Mouse (Mus musculus) ES-Bruce4 (cell line): ENCODE measurements around the gene Atp23. TPM values are rescaled to one million over a fixed set of nuclear protein-coding genes. Genes with fewer than 3 reads are reported as not detected.

ENCODE experiments used
- H3K27ac ChIP-seq: 2 replicates; pipeline ENCODE4 v1.5.1; 2012; ENCODE audit warnings: low read length, inconsistent platforms; ENCODE audit not compliant: insufficient read depth
- H3K27me3 ChIP-seq: 2 replicates; pipeline ENCODE4 v1.6.1; 2012; ENCODE audit warnings: mild to moderate bottlenecking, low read length, inconsistent platforms; ENCODE audit not compliant: control insufficient read depth, poor library complexity, insufficient read depth, severe bottlenecking
- H3K36me3 ChIP-seq: 2 replicates; pipeline ENCODE4 v1.6.1; 2012; ENCODE audit warnings: inconsistent platforms, mild to moderate bottlenecking, low read length, moderate library complexity; ENCODE audit not compliant: control insufficient read depth, poor library complexity, insufficient read depth, severe bottlenecking
- H3K4me1 ChIP-seq: one replicate; pipeline ENCODE4 v1.8.1; 2011; ENCODE audit warnings: low read length; ENCODE audit not compliant: control insufficient read depth, insufficient read depth
- H3K4me3 ChIP-seq: 2 replicates; pipeline ENCODE4 v1.5.1; 2011; ENCODE audit warnings: low read depth, mild to moderate bottlenecking, low read length
- H3K9ac ChIP-seq: 2 replicates; pipeline ENCODE4 v1.6.1; 2012; ENCODE audit warnings: low read depth, mild to moderate bottlenecking, inconsistent platforms; ENCODE audit not compliant: poor library complexity, severe bottlenecking
- H3K9me3 ChIP-seq: replicated peaks from 2 replicates; pipeline ENCODE4 v1.6.1; 2012; ENCODE audit warnings: mild to moderate bottlenecking, low read length, inconsistent platforms; ENCODE audit not compliant: control insufficient read depth, poor library complexity, insufficient read depth, severe bottlenecking
- CTCF ChIP-seq: IDR thresholded peaks from one replicate; pipeline ENCODE4 v1.8.1; 2011; ENCODE audit warnings: low read depth, low read length
- EP300 ChIP-seq: IDR thresholded peaks from 2 replicates; pipeline ENCODE4 v1.6.1; 2011; ENCODE audit warnings: low read depth, low read length; ENCODE audit not compliant: insufficient read depth
- POLR2A ChIP-seq: IDR thresholded peaks from one replicate; pipeline ENCODE4 v1.8.1; 2011; ENCODE audit warnings: low read length; ENCODE audit not compliant: insufficient read depth
- polyA plus RNA-seq: library from polyadenylated mRNA; stranded (reverse); fragments of >200 nt; gene quantifications from 2 replicates; pipeline ENCODE4 v1.2.4, GENCODE M21; 2011; ENCODE audit warnings: low read depth; ENCODE audit not compliant: missing spikeins, insufficient read depth, insufficient read length

Atp23 gene
- polyA plus RNA-seq, 1 experiment, result 10.2 TPM

DNA sequence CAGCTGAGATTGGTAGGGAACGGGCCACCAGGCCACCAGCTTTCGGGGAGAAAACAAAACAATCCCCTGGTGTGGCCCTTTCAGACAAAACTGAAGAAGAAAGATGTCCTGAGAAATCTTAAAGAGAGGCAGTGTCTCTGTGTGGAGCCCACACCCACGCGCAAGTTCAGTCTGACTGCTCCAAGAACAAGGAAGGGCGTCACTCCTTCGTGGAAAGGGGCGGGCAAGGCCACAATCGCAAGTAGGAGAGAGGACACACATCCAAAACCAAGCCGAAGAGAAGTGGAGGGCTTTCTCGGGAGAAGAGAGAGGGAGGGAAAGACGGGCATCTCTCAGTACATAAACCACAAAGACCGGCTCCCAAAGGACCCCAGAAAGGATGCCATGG is 27.7 kb upstream of the Atp23 start:
- H3K27ac ChIP-seq, result no peak overlapping the region
- H3K4me3 ChIP-seq, result peak overlapping the region; percentile 73; the same call in 1 of the 2 replicates
- peak overlapping the region; percentile 70 for H3K9ac ChIP-seq
- peaks cover 7% of the 10 kb centered on the region for H3K4me1 ChIP-seq
- no peaks in the 10 kb centered on the region for H3K9me3 ChIP-seq
- H3K36me3 ChIP-seq, result no peaks in the 10 kb centered on the region
- no peak for TF ChIP-seq POLR2A
- TF ChIP-seq CTCF, result no peak
- no peak for TF ChIP-seq EP300
- no peaks in the 10 kb centered on the region for H3K27me3 ChIP-seq

DNA sequence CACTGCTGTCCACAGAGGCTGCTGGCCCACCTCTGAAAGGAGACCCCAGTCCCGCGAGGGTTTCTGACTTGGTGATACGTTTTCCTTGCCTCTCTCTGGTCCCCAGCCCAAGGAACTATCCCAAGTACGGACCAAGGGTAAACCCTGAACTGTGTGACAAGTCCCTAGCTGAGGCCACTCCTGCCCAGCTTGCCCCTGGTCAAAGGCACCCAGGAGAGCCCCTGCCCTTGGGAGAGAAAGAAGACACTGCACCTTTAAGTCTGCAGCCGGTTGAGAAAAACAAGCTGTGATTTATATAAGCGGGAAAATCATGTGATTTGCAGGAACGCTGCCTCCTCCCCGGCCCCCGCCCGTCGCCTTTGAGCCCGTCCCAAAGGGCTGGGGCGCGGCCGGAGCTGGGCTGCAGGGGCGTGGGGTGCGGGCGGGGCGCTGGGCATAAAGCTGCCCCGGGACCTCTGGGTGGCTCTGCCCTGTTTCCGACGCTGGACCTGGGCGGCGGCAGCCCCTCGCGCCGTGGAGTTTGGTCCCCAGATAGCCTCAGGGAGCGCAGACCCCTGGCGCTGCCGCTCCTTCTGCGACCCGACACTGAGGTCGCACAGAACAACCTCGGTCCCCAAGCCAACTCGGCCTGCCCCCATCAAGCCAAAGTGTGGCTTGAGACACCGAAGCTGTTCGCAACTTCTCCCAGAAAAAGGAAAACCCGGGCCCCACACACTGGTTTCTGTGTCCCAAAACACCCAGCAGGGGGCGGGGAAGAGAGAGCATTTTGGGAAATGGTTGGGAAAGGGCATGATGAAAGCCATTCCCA is 27.1 kb upstream of the Atp23 start:
- peaks cover 7% of the 10 kb centered on the region for H3K4me1 ChIP-seq
- no peaks in the 10 kb centered on the region for H3K36me3 ChIP-seq
- peak overlapping the region; percentile 73 for H3K4me3 ChIP-seq
- TF ChIP-seq CTCF, result no peak
- no peak for TF ChIP-seq POLR2A
- TF ChIP-seq EP300, result no peak
- H3K27ac ChIP-seq, result no peak overlapping the region
- peak overlapping the region; percentile 70 for H3K9ac ChIP-seq
- H3K9me3 ChIP-seq, result no peaks in the 10 kb centered on the region
- no peaks in the 10 kb centered on the region for H3K27me3 ChIP-seq

- TF ChIP-seq POLR2A, result no peak
- Histone ChIP-seq H3K9me3 (no peaks in the 10 kb centered on the region), H3K4me3 (no peak overlapping the region), H3K9ac (peak overlapping the region; percentile 70; the same call in 1 of the 2 replicates), H3K4me1 (peaks cover 4% of the 10 kb centered on the region), H3K27ac (no peak overlapping the region), H3K27me3 (no peaks in the 10 kb centered on the region), H3K36me3 (no peaks in the 10 kb centered on the region)
Measured at GRCm38 (mm10) chr10:126927101-126927961, 26.2 kb upstream of the Atp23 start.

DNA sequence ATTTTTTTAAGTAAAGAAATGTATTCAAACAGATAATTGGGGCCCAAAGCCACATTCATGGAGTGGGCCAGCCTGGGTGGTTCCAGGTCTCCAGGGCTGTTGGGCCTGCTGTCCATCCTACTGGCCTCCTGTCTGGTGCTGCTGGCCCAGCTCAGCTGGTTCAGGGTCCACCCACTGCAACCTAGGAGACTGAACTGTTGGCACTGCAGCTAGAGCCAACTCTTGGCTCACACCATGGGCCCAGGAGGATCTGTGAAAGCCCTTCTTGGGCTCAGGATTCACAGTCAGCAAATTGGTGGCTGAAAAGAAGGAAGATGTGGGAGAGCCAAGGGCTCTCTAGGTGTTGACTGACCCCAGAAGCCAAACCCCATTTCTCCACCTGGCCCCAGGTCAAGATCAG is 24.2 kb upstream of the Atp23 start:
- Histone ChIP-seq H3K4me1 (peaks cover 4% of the 10 kb centered on the region), H3K27me3 (no peaks in the 10 kb centered on the region), H3K9ac (no peak overlapping the region), H3K4me3 (no peak overlapping the region), H3K27ac (no peak overlapping the region), H3K36me3 (no peaks in the 10 kb centered on the region), H3K9me3 (peaks cover 4% of the 10 kb centered on the region; the same call in 1 of the 2 replicates)
- TF ChIP-seq CTCF, result no peak
- TF ChIP-seq POLR2A, result no peak
- no peak for TF ChIP-seq EP300

GRCm38 (mm10) chr10:126924087-126924486 is 22.9 kb upstream of the Atp23 start:
- Histone ChIP-seq H3K36me3 (no peaks in the 10 kb centered on the region), H3K9ac (no peak overlapping the region), H3K27ac (no peak overlapping the region), H3K4me1 (peaks cover 2% of the 10 kb centered on the region), H3K9me3 (peaks cover 10% of the 10 kb centered on the region; the same call in 1 of the 2 replicates), H3K27me3 (no peaks in the 10 kb centered on the region), H3K4me3 (no peak overlapping the region)
- no peak for TF ChIP-seq CTCF
- TF ChIP-seq EP300, result no peak
- TF ChIP-seq POLR2A, result no peak

- Histone ChIP-seq H3K4me1 (no peaks in the 10 kb centered on the region), H3K27ac (no peak overlapping the region), H3K27me3 (no peaks in the 10 kb centered on the region), H3K9ac (no peak overlapping the region), H3K36me3 (no peaks in the 10 kb centered on the region), H3K9me3 (peaks cover 10% of the 10 kb centered on the region; the same call in 1 of the 2 replicates), H3K4me3 (no peak overlapping the region)
- TF ChIP-seq EP300 (no peak), CTCF (peak; percentile 32)
Measured at GRCm38 (mm10) chr10:126920220-126920619, 19.1 kb upstream of the Atp23 start.
